Mouse (Mus musculus) thymus, postnatal 0 days (tissue): ENCODE results near the gene Arfip1. TPM values are rescaled to one million over a fixed set of nuclear protein-coding genes. Genes with fewer than 3 reads are reported as not detected.
A peak's percentile ranks its signal among the peaks of the same experiment; 100 is the strongest.

Source experiments
- DNase-seq: peaks from one replicate; pipeline ENCODE4 v3.0.0-alpha.2; 2015; ENCODE audit warnings: low spot score
- polyA plus RNA-seq: library from polyadenylated mRNA; unstranded; fragments of >200 nt; fragmentation: Nextera tagmentation; extraction: Ambion mirVana; gene quantifications from 2 replicates; pipeline ENCODE4 v1.2.1, GENCODE M21; 2015

Gene Arfip1
- polyA plus RNA-seq, 1 experiment from 2014 or later = 49.5 TPM

GRCm38 (mm10) chr3:84492148-84492547 lies 90.3 kb downstream of the Arfip1 start:
- no peak for DNase-seq

GRCm38 (mm10) chr3:84488716-84489115 lies 93.7 kb downstream of the Arfip1 start:
- no peak for DNase-seq

- DNase-seq = no peak
Measured at GRCm38 (mm10) chr3:84484891-84485290, 97.5 kb downstream of the Arfip1 start.

- DNase-seq = no peak
Measured at GRCm38 (mm10) chr3:84484333-84484732, 98.1 kb downstream of the Arfip1 start.

- DNase-seq = no peak
Measured at GRCm38 (mm10) chr3:84482121-84482520, 100.3 kb downstream of the Arfip1 start.

- no peak for DNase-seq
Measured at GRCm38 (mm10) chr3:84481104-84481503, 101.3 kb downstream of the Arfip1 start.

GRCm38 (mm10) chr3:84480006-84480897 lies 102.2 kb downstream of the Arfip1 start, which contains the start of gene Fhdc1:
Fhdc1 (minus strand) TSS chr3:84480429.
- DNase-seq = peak; percentile 19

GRCm38 (mm10) chr3:84479293-84480005 lies 103.0 kb downstream of the Arfip1 start:
- DNase-seq = peak; percentile 13

GRCm38 (mm10) chr3:84478896-84479292 lies 103.5 kb downstream of the Arfip1 start:
- DNase-seq = no peak

- DNase-seq = no peak
Measured at GRCm38 (mm10) chr3:84478195-84478594, 104.2 kb downstream of the Arfip1 start.

- no peak for DNase-seq
Measured at GRCm38 (mm10) chr3:84477498-84477897, 104.9 kb downstream of the Arfip1 start.

- no peak for DNase-seq
Measured at GRCm38 (mm10) chr3:84474981-84475775, 107.2 kb downstream of the Arfip1 start.

GRCm38 (mm10) chr3:84474398-84474797 lies 108.0 kb downstream of the Arfip1 start:
- DNase-seq = no peak

- no peak for DNase-seq
Measured at GRCm38 (mm10) chr3:84472955-84473354, 109.5 kb downstream of the Arfip1 start.

- DNase-seq = no peak
Measured at GRCm38 (mm10) chr3:84472527-84472926, 109.9 kb downstream of the Arfip1 start.

- DNase-seq = no peak
Measured at GRCm38 (mm10) chr3:84471146-84471545, 111.3 kb downstream of the Arfip1 start.

- no peak for DNase-seq
Measured at GRCm38 (mm10) chr3:84468111-84468453, 114.3 kb downstream of the Arfip1 start.

GRCm38 (mm10) chr3:84467419-84468110 lies 114.9 kb downstream of the Arfip1 start:
- DNase-seq = no peak

GRCm38 (mm10) chr3:84465822-84466500 lies 116.5 kb downstream of the Arfip1 start:
- no peak for DNase-seq

GRCm38 (mm10) chr3:84461687-84462086 lies 120.7 kb downstream of the Arfip1 start:
- DNase-seq = no peak
